Mouse (Mus musculus): ENCODE data around the gene Rbfox3.

GRCm38 (mm10) chr11:118875243-118875897 lies 36.0 kb downstream of the Rbfox3 start:
- TF ChIP-seq POLR2A (IDR thresholded peaks at IDR 0.05; ENCODE audit: low read depth, low read length) (no peak), CTCF (conservative IDR thresholded peaks at IDR 0.05 in 1 of 2, IDR thresholded peaks at IDR 0.05 in 1 of 2; ENCODE audit: low read depth in 2 of 2, low read length in 2 of 2) (0 out of 4 replicates have a peak, but pooled peaks of 1 of the 2 experiments have one; percentile 2), GABPA (IDR thresholded peaks at IDR 0.05; ENCODE audit: insufficient replicate concordance, low read depth, low read length) (no peak), ZMIZ1 (IDR thresholded peaks at IDR 0.05; ENCODE audit: low read depth, low read length) (no peak)

Measured in CH12.LX (cell line).